Mouse (Mus musculus) neutrophil, adult 83 days (primary cell): Measurements from ENCODE around the gene Gm2000. TPM values are rescaled to one million over a fixed set of nuclear protein-coding genes. Genes with fewer than 3 reads are reported as not detected.

Experiments
- total RNA-seq, 2 experiments: library from RNA; stranded (reverse); gene quantifications; one replicate each; pipeline ENCODE4 v1.2.4; 2023

Gm2000 gene
- total RNA-seq: 100 to 1,000 TPM; 423 to 521 TPM

GRCm38 (mm10) chr1:156365740-156366139, at the start of gene Gm2000:
Gm2000 (plus strand) TSS chr1:156366040.

Other genes starting within 250 kb of the Gm2000 start
- not detected for gene Fam163a, start 161.0 kb upstream of the Gm2000 start, total RNA-seq
- gene Tdrd5, start 62.4 kb upstream of the Gm2000 start, total RNA-seq: not detected
- not detected for gene Nphs2, start 55.3 kb upstream of the Gm2000 start, total RNA-seq
- under 1 TPM; 0.35 to 0.46 TPM for gene Axdnd1, start 55.1 kb downstream of the Gm2000 start, total RNA-seq
- gene Soat1, start 108.3 kb downstream of the Gm2000 start, total RNA-seq: 100 to 1,000 TPM; 146 to 179 TPM
- gene Gm10031, start 158.0 kb downstream of the Gm2000 start, total RNA-seq: 10 to 100 TPM; 24.6 to 26.8 TPM
- gene Abl2, start 192.7 kb downstream of the Gm2000 start, total RNA-seq: 10 to 100 TPM; 12.6 to 12.7 TPM